ENCODE assay signal across 27 mouse cellular contexts in the genomic region with DNA sequence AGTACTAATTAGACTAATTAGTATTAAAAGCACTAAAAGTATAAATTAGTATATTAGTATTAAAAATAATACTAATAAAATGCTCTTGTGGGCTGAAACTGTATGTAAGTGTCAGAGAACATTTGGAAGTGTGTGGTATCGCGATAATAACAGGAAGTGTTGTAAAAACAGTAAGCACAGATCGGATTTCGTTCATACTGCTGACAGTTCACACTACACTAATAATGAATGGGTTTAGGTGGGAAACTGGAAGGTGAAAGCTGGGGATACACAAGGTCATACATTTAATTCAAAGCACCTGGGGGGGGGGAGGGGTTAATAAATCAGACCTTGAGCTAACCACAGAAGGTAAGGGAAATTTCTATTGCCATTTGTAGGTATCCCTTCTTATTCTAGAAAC. TPM values are rescaled to one million over a fixed set of nuclear protein-coding genes. Genes with fewer than 3 reads are reported as not detected.
DNase-seq lines count a peak whose midpoint lies in the region; ATAC-seq and TF ChIP-seq lines count a peak whose summit lies in the region.
"Had no signal": no experiment of that assay in that cellular context is flagged by ENCODE, and none has a peak within 500 bp of the region (broad histone marks: within the 10 kb centered on the region; RNA-seq: fewer than 3 reads in every experiment).

No protein-coding gene starts in this region.

- H3K36me3 ChIP-seq in embryonic facial prominence, embryonic 11.5 days (replicated peaks; ENCODE audit: control insufficient read depth, insufficient read depth, low read depth, low read length) = no peaks in the 10 kb centered on the region
- no peaks in the 10 kb centered on the region for H3K36me3 ChIP-seq in embryonic facial prominence, embryonic 10.5 days (replicated peaks)
- peaks cover 4% of the 10 kb centered on the region; the same call in 1 of the 2 replicates for H3K36me3 ChIP-seq in heart, embryonic 12.5 days
- H3K36me3 ChIP-seq in heart, postnatal 0 days (replicated peaks; ENCODE audit: control insufficient read depth, insufficient read depth, low read length) = no peaks in the 10 kb centered on the region
- H3K36me3 ChIP-seq: forebrain, embryonic 12.5 days; liver, embryonic 12.5 days; midbrain, embryonic 12.5 days; neural tube, embryonic 13.5 days had no signal

- no peaks in the 10 kb centered on the region for H3K27me3 ChIP-seq in embryonic facial prominence, embryonic 11.5 days (ENCODE audit: control insufficient read depth, insufficient read depth, low read length)
- H3K27me3 ChIP-seq in embryonic facial prominence, embryonic 10.5 days (replicated peaks; ENCODE audit: low read depth, poor library complexity, severe bottlenecking) = no peaks in the 10 kb centered on the region
- H3K27me3 ChIP-seq in heart, embryonic 12.5 days (replicated peaks) = no peaks in the 10 kb centered on the region
- H3K27me3 ChIP-seq in heart, postnatal 0 days (ENCODE audit: control insufficient read depth, insufficient read depth, low read length) = no peaks in the 10 kb centered on the region
- H3K27me3 ChIP-seq: forebrain, embryonic 12.5 days; liver, embryonic 12.5 days; megakaryocyte, embryonic 14.5 days; midbrain, embryonic 12.5 days; neural tube, embryonic 13.5 days had no signal

- no peak for ATAC-seq in embryonic facial prominence, embryonic 11.5 days (replicated peaks; ENCODE audit: insufficient number of reproducible peaks, low FRiP score, low TSS enrichment, low read depth)
- ATAC-seq in heart, embryonic 12.5 days (ENCODE audit: insufficient number of reproducible peaks, low FRiP score) = no peak
- no peak for ATAC-seq in heart, postnatal 0 days (ENCODE audit: insufficient read depth, low read depth)
- ATAC-seq in megakaryocyte, adult 5-6 weeks (ENCODE audit: poor library complexity, severe bottlenecking) = no peak
- ATAC-seq: CD4-positive, CD25-positive, alpha-beta regulatory T cell, adult 4 months; forebrain, postnatal 0 days; inflammation-experienced regulatory T-cells, adult 6 months; liver, embryonic 12.5 days; liver, postnatal 0 days had no signal

- H3K4me2 ChIP-seq in embryonic facial prominence, embryonic 11.5 days (ENCODE audit: low read depth, low read length) = no peak overlapping the region
- H3K4me2 ChIP-seq in heart, embryonic 12.5 days = peak overlapping the region; percentile 33; the same call in 1 of the 2 replicates
- H3K4me2 ChIP-seq in heart, postnatal 0 days (ENCODE audit: low read depth, low read length) = peak overlapping the region; percentile 32; the same call in 1 of the 2 replicates
- H3K4me2 ChIP-seq: forebrain, embryonic 12.5 days; hindbrain, embryonic 14.5 days; liver, embryonic 12.5 days; midbrain, embryonic 12.5 days; neural tube, embryonic 13.5 days had no signal

- no peak for TF ChIP-seq EP300 in heart, postnatal 0 days (IDR thresholded peaks at IDR 0.05; ENCODE audit: low read depth)

- 53% methylated on average over 4 of the region's 4 CpGs for WGBS in embryonic facial prominence, embryonic 11.5 days
- 68% methylated on average over 4 of the region's 4 CpGs for WGBS in embryonic facial prominence, embryonic 10.5 days
- WGBS in heart, embryonic 12.5 days = 57% methylated on average over 4 of the region's 4 CpGs
- WGBS in heart, postnatal 0 days = 36% methylated on average over 4 of the region's 4 CpGs

- peak; percentile 45 for DNase-seq in embryonic facial prominence, embryonic 11.5 days (ENCODE audit: low spot score)
- no peak for DNase-seq in embryonic facial prominence, embryonic 10.5 days (ENCODE audit: low spot score)
- DNase-seq in heart, postnatal 25 days (ENCODE audit: low spot score) = no peak
- no peak for DNase-seq in heart, postnatal 0 days (ENCODE audit: low spot score)
- no peak for DNase-seq in heart, postnatal 36 days
- DNase-seq in hindlimb bud, embryonic 11.5 days (ENCODE audit: extremely low spot score, low read depth, low spot score) = peak; percentile 42
- DNase-seq: cerebellum, adult 11-12 months; cerebellum, adult 9-11 months; forebrain, postnatal 0 days; gastrocnemius, postnatal 25 days; kidney, adult 11 months; layer of hippocampus, postnatal 36 days; left cerebral cortex, postnatal 4 days; liver, postnatal 0 days; lung, postnatal 36 days; thymus, adult 2 months; thymus, postnatal 4 days had no signal

- no peak overlapping the region for H3K27ac ChIP-seq in embryonic facial prominence, embryonic 11.5 days (replicated peaks; ENCODE audit: low read depth, low read length)
- H3K27ac ChIP-seq in embryonic facial prominence, embryonic 10.5 days (replicated peaks) = no peak overlapping the region
- peak overlapping the region; percentile 63 for H3K27ac ChIP-seq in heart, embryonic 12.5 days (ENCODE audit: poor library complexity, severe bottlenecking)
- H3K27ac ChIP-seq in heart, postnatal 0 days (ENCODE audit: low read depth) = peak overlapping the region; percentile 81
- H3K27ac ChIP-seq: forebrain, embryonic 12.5 days; hindbrain, embryonic 14.5 days; liver, embryonic 12.5 days; midbrain, embryonic 12.5 days; neural tube, embryonic 13.5 days had no signal

- no peak overlapping the region for H3K4me3 ChIP-seq in embryonic facial prominence, embryonic 11.5 days (ENCODE audit: low read depth, low read length)
- no peak overlapping the region for H3K4me3 ChIP-seq in embryonic facial prominence, embryonic 10.5 days
- H3K4me3 ChIP-seq in heart, embryonic 12.5 days = no peak overlapping the region
- H3K4me3 ChIP-seq in heart, postnatal 0 days (ENCODE audit: low read depth, low read length) = no peak overlapping the region
- H3K4me3 ChIP-seq: forebrain, embryonic 12.5 days; liver, embryonic 12.5 days; megakaryocyte, embryonic 14.5 days; midbrain, embryonic 12.5 days; neural tube, embryonic 13.5 days had no signal

- no peak overlapping the region for H3K9ac ChIP-seq in embryonic facial prominence, embryonic 11.5 days (replicated peaks; ENCODE audit: low read length)
- peak overlapping the region; percentile 30; the same call in 1 of the 2 replicates for H3K9ac ChIP-seq in heart, embryonic 12.5 days
- H3K9ac ChIP-seq in heart, postnatal 0 days (replicated peaks; ENCODE audit: low read depth, low read length) = no peak overlapping the region
- H3K9ac ChIP-seq: forebrain, embryonic 12.5 days; forebrain, postnatal 0 days; hindbrain, embryonic 14.5 days; liver, embryonic 12.5 days; liver, postnatal 0 days; midbrain, embryonic 12.5 days; neural tube, embryonic 13.5 days had no signal

- no peak for TF ChIP-seq CTCF in heart, postnatal 0 days (IDR thresholded peaks at IDR 0.05; ENCODE audit: low read depth)

- H3K9me3 ChIP-seq in embryonic facial prominence, embryonic 11.5 days (replicated peaks; ENCODE audit: control insufficient read depth, low read length) = no peaks in the 10 kb centered on the region
- no peaks in the 10 kb centered on the region for H3K9me3 ChIP-seq in embryonic facial prominence, embryonic 10.5 days
- H3K9me3 ChIP-seq in heart, embryonic 12.5 days (replicated peaks) = no peaks in the 10 kb centered on the region
- H3K9me3 ChIP-seq in heart, postnatal 0 days (replicated peaks; ENCODE audit: control insufficient read depth, low read length) = no peaks in the 10 kb centered on the region
- H3K9me3 ChIP-seq: forebrain, embryonic 12.5 days; liver, embryonic 12.5 days; midbrain, embryonic 12.5 days; neural tube, embryonic 13.5 days had no signal

- no peaks in the 10 kb centered on the region; the same call in none of the 2 replicates for H3K4me1 ChIP-seq in embryonic facial prominence, embryonic 11.5 days (ENCODE audit: control insufficient read depth, insufficient read depth, low read length)
- peaks cover 32% of the 10 kb centered on the region for H3K4me1 ChIP-seq in embryonic facial prominence, embryonic 10.5 days
- H3K4me1 ChIP-seq in heart, embryonic 12.5 days (replicated peaks) = peaks cover 65% of the 10 kb centered on the region
- peaks cover 41% of the 10 kb centered on the region for H3K4me1 ChIP-seq in heart, postnatal 0 days (ENCODE audit: control insufficient read depth, insufficient read depth)

- intact Hi-C loops in heart, postnatal 25 days (cut with DNase I) = no loop called here
- intact Hi-C loops in heart, postnatal 36 days (cut with DNase I) = no loop called here

RNA-seq across cellular contexts. Expression of a gene that starts 41.2 kb away (rescaled TPM):
- 34.8 and 36.0 TPM in 2 replicates for polyA plus RNA-seq in embryonic facial prominence, embryonic 11.5 days (2014; fragmentation: Nextera tagmentation; extraction: Ambion mirVana)
- 26.5 and 28.4 TPM in 2 replicates for polyA plus RNA-seq in embryonic facial prominence, embryonic 10.5 days (2016; fragmentation: Nextera tagmentation; extraction: Ambion mirVana)
- 134 and 146 TPM in 2 replicates for polyA plus RNA-seq in heart, embryonic 12.5 days (2016; fragmentation: Nextera tagmentation; extraction: Ambion mirVana)
- 100 to 1,000 TPM; 173 to 205 TPM for total RNA-seq in heart, postnatal 25 days (2021)
- 186 and 215 TPM in 2 replicates for total RNA-seq in heart, postnatal 0 days (2014; rRNA removed; ENCODE audit: low replicate concordance)
- polyA plus RNA-seq in heart, postnatal 0 days (2015; fragmentation: Nextera tagmentation; extraction: Ambion mirVana) = 55.9 and 62.8 TPM in 2 replicates
- total RNA-seq in heart, postnatal 36 days (2021) = 100 to 1,000 TPM; 139 to 176 TPM
- total RNA-seq in megakaryocyte, adult 5-6 weeks (2015) = 1.1 and 2.3 TPM in 2 replicates
- 0.73 and 0.92 TPM in 2 replicates for total RNA-seq in megakaryocyte, adult 5-6 weeks (2017)

Comparison
In these comparisons a context has a peak if more than half of its experiments do, and no peak if none do; other contexts are left out.
1. DNase-seq: peak in embryonic facial prominence, embryonic 11.5 days (single experiment) and hindlimb bud, embryonic 11.5 days (single experiment); none in embryonic facial prominence, embryonic 10.5 days (single experiment), heart, postnatal 25 days (single experiment), heart, postnatal 0 days (single experiment) and heart, postnatal 36 days (0 of 2).
2. H3K27ac ChIP-seq: peak in heart, embryonic 12.5 days (single experiment) and heart, postnatal 0 days (single experiment); none in embryonic facial prominence, embryonic 11.5 days (single experiment) and embryonic facial prominence, embryonic 10.5 days (single experiment).
3. RNA of a gene that starts 41.2 kb away (total RNA-seq): 173 to 205 TPM in heart, postnatal 25 days, 186 to 215 TPM in heart, postnatal 0 days and 139 to 176 TPM in heart, postnatal 36 days; 0.73 to 2.3 TPM in megakaryocyte, adult 5-6 weeks; every median in the first group is over 10 times any median in the second.